Mouse (Mus musculus) lung, postnatal 0 days (tissue): ENCODE data around the gene Srarp. TPM values are rescaled to one million over a fixed set of nuclear protein-coding genes. Genes with fewer than 3 reads are reported as not detected.

Source experiments
- ATAC-seq: fragments of 200-750 bp; cut with Nextera tagmentation; 2 replicates; pipeline ENCODE4 v1.8.0; 2017; ENCODE audit warnings: moderate library complexity
- DNase-seq: peaks from one replicate; pipeline ENCODE4 v3.0.0-alpha.2; 2016; ENCODE audit warnings: low spot score
- H3K27ac ChIP-seq: fragments of 300-500 bp; sonication (generic); 2 replicates; pipeline ENCODE4 v1.5.1; 2014; ENCODE audit warnings: antibody characterized with exemption, mild to moderate bottlenecking, low read length, mixed read lengths
- H3K27me3 ChIP-seq: fragments of 300-500 bp; sonication (generic); replicated peaks from 2 replicates; pipeline ENCODE4 v1.6.1; 2014; ENCODE audit warnings: low read length, mixed read lengths; ENCODE audit not compliant: insufficient read depth
- H3K36me3 ChIP-seq: fragments of 300-500 bp; sonication (generic); 2 replicates; pipeline ENCODE4 v1.6.1; 2014; ENCODE audit warnings: low read length, mixed read lengths; ENCODE audit not compliant: insufficient read depth
- H3K4me1 ChIP-seq: fragments of 300-500 bp; sonication (generic); 2 replicates; pipeline ENCODE4 v1.6.1; 2014; ENCODE audit warnings: antibody characterized with exemption, low read depth, low read length, mixed read lengths; ENCODE audit not compliant: insufficient read depth
- H3K4me2 ChIP-seq: fragments of 300-500 bp; sonication (generic); replicated peaks from 2 replicates; pipeline ENCODE4 v1.6.1; 2014; ENCODE audit warnings: low read depth, mild to moderate bottlenecking, low read length, moderate library complexity, mixed read lengths
- H3K4me3 ChIP-seq: fragments of 300-500 bp; sonication (generic); 2 replicates; pipeline ENCODE4 v1.5.1; 2014; ENCODE audit warnings: low read depth, low read length
- H3K9ac ChIP-seq: fragments of 300-500 bp; sonication (generic); replicated peaks from 2 replicates; pipeline ENCODE4 v1.6.1; 2014; ENCODE audit warnings: low read depth, mild to moderate bottlenecking
- H3K9me3 ChIP-seq: fragments of 300-500 bp; sonication (generic); 2 replicates; pipeline ENCODE4 v1.6.1; 2016; ENCODE audit warnings: low read length, mixed read lengths
- CTCF ChIP-seq: IDR thresholded peaks from 2 replicates; pipeline ENCODE4 v1.5.1; 2016; ENCODE audit warnings: antibody characterized with exemption, mild to moderate bottlenecking
- EP300 ChIP-seq: IDR thresholded peaks from 2 replicates; pipeline ENCODE4 v1.6.1; 2016; ENCODE audit warnings: antibody characterized with exemption, mild to moderate bottlenecking, control low read depth
- WGBS: fragments of 180-500 bp; shearing (Covaris S2); extraction: QIAGEN DNeasy Blood & Tissue Kit; methylation state at CpG from one replicate; pipeline ENCODE4 v1.1.7; 2014; 5-methylcytosine and 5-hydroxymethylcytosine counted together
- polyA plus RNA-seq: library from polyadenylated mRNA; unstranded; fragments of >200 nt; fragmentation: Nextera tagmentation; extraction: Ambion mirVana; gene quantifications from 2 replicates; pipeline ENCODE4 v1.2.1, GENCODE M21; 2015

The Srarp gene
- polyA plus RNA-seq, 1 experiment from 2014 or later, result not detected

DNA sequence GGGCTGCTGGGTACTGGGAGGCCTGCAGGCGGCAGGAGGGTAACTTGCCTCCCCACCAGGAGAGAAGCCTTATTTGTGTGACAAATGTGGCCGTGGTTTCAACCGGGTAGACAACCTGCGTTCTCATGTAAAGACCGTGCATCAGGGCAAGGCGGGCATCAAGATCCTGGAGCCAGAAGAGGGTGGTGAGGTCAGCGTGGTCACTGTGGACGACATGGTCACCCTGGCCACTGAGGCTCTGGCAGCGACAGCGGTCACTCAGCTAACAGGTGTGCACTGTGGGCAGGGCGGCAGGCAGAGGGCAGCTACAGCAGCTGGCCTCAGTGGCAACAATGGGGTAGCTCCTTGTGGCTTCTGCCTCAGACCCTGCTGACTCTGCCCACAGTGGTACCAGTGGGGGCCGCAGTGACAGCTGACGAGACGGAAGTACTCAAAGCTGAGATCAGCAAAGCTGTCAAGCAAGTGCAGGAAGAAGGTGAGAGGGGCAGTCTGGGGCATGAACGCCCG lies 30.4 kb upstream of the Srarp start:
- peaks cover 29% of the 10 kb centered on the region for H3K36me3 ChIP-seq
- no peaks in the 10 kb centered on the region for H3K9me3 ChIP-seq
- H3K27me3 ChIP-seq, result no peaks in the 10 kb centered on the region
- WGBS, result 88% methylated on average over 16 of the region's 16 CpGs
- no peak overlapping the region for H3K27ac ChIP-seq
- no peak for DNase-seq
- no peak overlapping the region for H3K9ac ChIP-seq
- no peaks in the 10 kb centered on the region for H3K4me1 ChIP-seq
- no peak overlapping the region for H3K4me2 ChIP-seq
- H3K4me3 ChIP-seq, result no peak overlapping the region
- no peak for ATAC-seq
- TF ChIP-seq CTCF, result no peak
- no peak for TF ChIP-seq EP300

DNA sequence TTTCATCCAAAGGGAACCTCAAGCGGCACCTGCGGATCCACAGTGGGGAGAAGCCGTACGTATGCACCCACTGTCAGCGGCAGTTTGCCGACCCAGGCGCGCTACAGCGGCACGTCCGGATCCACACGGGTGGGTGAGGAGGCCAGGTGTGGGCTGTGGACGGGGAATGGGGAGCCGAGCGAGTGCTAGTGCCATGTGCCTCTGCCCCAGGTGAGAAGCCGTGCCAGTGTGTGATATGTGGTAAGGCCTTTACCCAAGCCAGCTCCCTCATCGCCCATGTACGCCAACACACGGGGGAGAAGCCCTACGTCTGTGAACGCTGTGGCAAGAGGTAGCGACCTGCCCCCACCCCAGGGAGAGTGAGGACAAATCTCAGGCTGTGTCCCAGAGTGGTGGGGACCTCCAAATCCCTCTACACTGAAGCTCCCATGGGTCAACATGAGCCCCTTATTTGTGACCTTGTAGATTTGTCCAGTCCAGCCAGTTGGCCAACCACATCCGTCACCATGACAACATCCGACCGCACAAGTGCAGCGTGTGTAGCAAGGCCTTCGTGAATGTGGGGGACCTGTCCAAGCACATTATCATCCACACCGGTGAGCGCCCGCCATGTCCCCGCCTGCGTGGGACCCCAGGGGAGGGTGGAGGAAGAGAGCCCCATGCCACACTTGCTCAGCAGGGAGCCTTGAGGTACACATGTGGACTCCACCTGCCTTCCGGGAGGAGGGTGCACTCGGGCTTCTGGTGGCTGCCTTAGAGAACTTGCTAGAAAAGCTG lies 29.8 kb upstream of the Srarp start:
- no peak for ATAC-seq
- Histone ChIP-seq H3K4me1 (no peaks in the 10 kb centered on the region), H3K9me3 (no peaks in the 10 kb centered on the region), H3K36me3 (peaks cover 29% of the 10 kb centered on the region), H3K9ac (no peak overlapping the region), H3K27me3 (no peaks in the 10 kb centered on the region), H3K4me2 (no peak overlapping the region), H3K4me3 (no peak overlapping the region), H3K27ac (no peak overlapping the region)
- 88% methylated on average over 34 of the region's 34 CpGs for WGBS
- DNase-seq, result no peak
- TF ChIP-seq EP300 (no peak), CTCF (no peak)

DNA sequence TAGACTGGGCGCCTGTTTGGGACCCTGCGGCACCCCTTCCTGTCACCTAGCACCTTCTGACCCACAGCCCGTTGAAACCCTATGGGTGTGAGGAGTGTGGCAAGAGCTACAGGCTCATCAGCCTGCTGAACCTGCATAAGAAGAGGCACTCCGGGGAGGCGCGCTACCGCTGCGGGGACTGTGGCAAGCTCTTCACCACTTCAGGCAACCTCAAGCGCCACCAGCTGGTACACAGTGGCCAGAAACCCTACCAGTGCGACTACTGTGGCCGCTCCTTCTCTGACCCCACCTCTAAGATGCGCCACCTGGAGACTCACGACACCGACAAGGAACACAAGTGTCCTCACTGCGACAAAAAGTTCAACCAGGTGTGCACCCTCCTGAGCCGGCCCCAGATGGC lies 28.8 kb upstream of the Srarp start:
- Histone ChIP-seq H3K9ac (no peak overlapping the region), H3K4me2 (no peak overlapping the region), H3K9me3 (no peaks in the 10 kb centered on the region), H3K36me3 (peaks cover 24% of the 10 kb centered on the region), H3K27ac (no peak overlapping the region), H3K27me3 (no peaks in the 10 kb centered on the region), H3K4me1 (no peaks in the 10 kb centered on the region), H3K4me3 (no peak overlapping the region)
- ATAC-seq (no peak), DNase-seq (no peak)
- WGBS, result 70% methylated on average over 16 of the region's 16 CpGs
- TF ChIP-seq CTCF, result no peak
- no peak for TF ChIP-seq EP300

DNA sequence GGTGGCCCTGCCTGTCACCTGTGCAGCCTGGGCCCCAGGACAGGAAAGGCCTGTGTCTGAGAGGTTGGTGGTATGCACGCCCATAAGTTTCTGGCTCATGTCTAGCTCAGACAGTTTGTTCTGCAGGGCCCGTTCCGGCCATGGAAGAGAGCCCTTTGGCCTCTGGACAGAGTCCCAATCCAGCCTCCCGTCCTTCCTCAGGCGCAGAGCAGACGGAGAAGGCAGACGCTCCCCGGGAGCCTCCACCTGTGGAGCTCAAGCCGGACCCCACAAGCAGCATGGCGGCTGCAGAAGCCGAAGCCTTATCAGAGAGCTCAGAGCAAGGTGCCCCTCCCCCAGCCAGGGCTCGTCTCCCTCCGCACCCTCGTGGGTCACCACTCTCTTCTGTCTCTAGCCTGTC lies 27.6 kb upstream of the Srarp start:
- Histone ChIP-seq H3K4me1 (no peaks in the 10 kb centered on the region), H3K4me2 (no peak overlapping the region), H3K9ac (no peak overlapping the region), H3K9me3 (no peaks in the 10 kb centered on the region), H3K27ac (no peak overlapping the region), H3K4me3 (no peak overlapping the region), H3K27me3 (no peaks in the 10 kb centered on the region), H3K36me3 (peaks cover 19% of the 10 kb centered on the region)
- TF ChIP-seq CTCF (no peak), EP300 (no peak)
- no peak for DNase-seq
- 69% methylated on average over 14 of the region's 14 CpGs for WGBS
- ATAC-seq, result no peak

DNA sequence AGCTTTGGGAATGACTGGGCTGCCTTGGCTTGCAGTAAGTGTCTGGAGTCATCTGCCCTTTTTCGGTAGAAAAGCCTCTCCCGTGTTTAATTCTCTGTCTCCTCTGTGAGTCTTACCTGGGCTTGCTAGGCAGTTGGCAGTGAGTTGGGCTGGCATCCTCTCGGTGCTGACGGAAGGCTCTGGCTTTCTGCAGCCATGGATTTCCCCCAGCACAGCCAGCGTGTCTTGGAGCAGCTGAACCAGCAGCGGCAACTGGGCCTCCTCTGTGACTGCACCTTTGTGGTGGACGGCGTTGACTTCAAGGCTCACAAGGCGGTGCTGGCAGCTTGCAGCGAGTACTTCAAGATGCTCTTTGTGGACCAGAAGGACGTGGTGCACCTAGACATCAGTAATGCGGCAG lies 25.7 kb upstream of the Srarp start:
- Histone ChIP-seq H3K27ac (no peak overlapping the region), H3K27me3 (no peaks in the 10 kb centered on the region), H3K4me3 (no peak overlapping the region), H3K9ac (no peak overlapping the region), H3K36me3 (peaks cover 19% of the 10 kb centered on the region), H3K9me3 (no peaks in the 10 kb centered on the region), H3K4me1 (no peaks in the 10 kb centered on the region), H3K4me2 (no peak overlapping the region)
- WGBS, result 91% methylated on average over 12 of the region's 12 CpGs
- no peak for ATAC-seq
- no peak for DNase-seq
- no peak for TF ChIP-seq CTCF
- TF ChIP-seq EP300, result no peak

DNA sequence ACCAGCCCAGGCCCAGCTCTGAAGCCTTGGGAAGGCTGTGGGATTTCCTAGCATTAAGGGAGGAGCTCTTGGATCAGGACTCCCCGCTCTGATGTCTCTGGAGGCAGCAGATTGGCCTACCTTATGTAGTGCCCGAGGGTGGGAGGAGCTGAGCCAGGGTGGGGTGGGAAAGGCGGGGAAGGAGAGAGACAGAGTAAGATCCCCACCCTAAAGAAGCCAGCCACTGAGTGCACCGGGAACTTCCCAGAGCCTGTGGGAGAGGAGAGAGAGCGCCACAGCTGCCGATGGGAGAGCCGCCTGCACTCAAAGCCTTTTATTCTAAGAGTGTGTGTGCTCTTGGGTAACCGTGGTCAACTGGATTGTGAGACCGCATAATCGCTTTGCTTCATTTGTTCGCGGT lies 25.2 kb upstream of the Srarp start:
- no peak for TF ChIP-seq CTCF
- no peak for TF ChIP-seq EP300
- Histone ChIP-seq H3K4me1 (no peaks in the 10 kb centered on the region), H3K27ac (no peak overlapping the region), H3K9me3 (no peaks in the 10 kb centered on the region), H3K36me3 (peaks cover 15% of the 10 kb centered on the region; the same call in 1 of the 2 replicates), H3K9ac (no peak overlapping the region), H3K4me3 (no peak overlapping the region), H3K4me2 (no peak overlapping the region), H3K27me3 (no peaks in the 10 kb centered on the region)
- ATAC-seq, result peak; percentile 20; the same call in 1 of the 2 replicates
- WGBS, result 64% methylated on average over 12 of the region's 12 CpGs
- peak; percentile 37 for DNase-seq
